Mouse (Mus musculus): Measurements from ENCODE around the gene Dscam.

DNA sequence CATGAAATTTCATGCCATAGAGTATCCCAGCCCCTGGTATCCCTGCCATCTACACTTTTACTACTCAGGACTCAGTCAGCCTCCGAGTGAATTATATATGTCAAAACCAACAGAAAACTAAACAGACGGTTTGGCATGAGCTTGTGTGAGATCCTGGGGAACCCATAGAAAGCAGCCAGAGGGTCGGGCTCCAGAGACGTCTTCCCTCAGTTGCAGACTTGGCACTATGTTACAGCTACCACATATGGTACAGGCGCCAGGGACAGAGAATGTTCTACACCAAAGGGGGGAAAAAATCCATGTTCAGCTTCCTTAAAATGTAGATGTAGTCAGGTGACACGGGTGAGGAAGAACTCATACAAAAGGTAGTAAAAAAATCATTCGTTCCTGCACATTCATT is 109.2 kb downstream of the Dscam start:
- TF ChIP-seq POLR2A (IDR thresholded peaks at IDR 0.05; ENCODE audit: extremely low read depth, insufficient read depth, low read length) (no peak), CTCF (IDR thresholded peaks at IDR 0.05; ENCODE audit: low read depth, low read length) (no peak)
